Mouse (Mus musculus): ENCODE measurements at regions not wholly inside any gene's neighbourhood (a gene's known extent, or its start where the extent isn't known, plus 50 kb on each side); places are given as distances from the start of the nearest gene placed in this dataset.
A peak's percentile ranks its signal among the peaks of the same experiment; 100 is the strongest.

DNA sequence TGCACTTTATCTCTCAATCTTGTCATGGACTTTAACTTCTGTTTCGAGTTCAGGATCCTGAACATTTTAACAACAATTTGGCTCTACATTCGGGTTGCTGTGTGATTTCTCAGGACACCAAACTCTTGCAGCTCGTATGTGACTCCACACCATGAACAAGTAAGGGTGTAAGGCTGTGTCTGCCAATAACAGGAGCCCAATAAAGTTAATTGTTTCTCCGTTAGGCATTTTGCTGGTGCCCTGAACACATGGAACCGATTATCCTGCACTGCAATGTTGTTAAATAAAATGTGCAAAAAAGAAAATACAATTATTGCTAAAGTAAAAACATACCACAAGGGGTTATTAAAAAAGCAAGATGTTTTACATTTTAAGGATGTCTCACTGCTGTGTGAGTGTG lies 497.2 kb downstream of the Kcnj2 start:
- Histone ChIP-seq H3K27ac (ENCODE audit: low read length) (no peak overlapping the region), H3K4me1 (replicated peaks; ENCODE audit: control insufficient read depth, insufficient read depth, low read length) (no peaks in the 10 kb centered on the region), H3K36me3 (ENCODE audit: control insufficient read depth, insufficient read depth, low read length) (no peaks in the 10 kb centered on the region), H3K9me3 (ENCODE audit: control insufficient read depth, low read length) (no peaks in the 10 kb centered on the region), H3K4me3 (ENCODE audit: low read length) (no peak overlapping the region), H3K4me2 (ENCODE audit: low read depth, low read length) (no peak overlapping the region), H3K9ac (ENCODE audit: low read length) (no peak overlapping the region), H3K27me3 (ENCODE audit: control insufficient read depth, insufficient read depth, low read depth, low read length) (no peaks in the 10 kb centered on the region)
- no peak for ATAC-seq (ENCODE audit: low read depth)
- WGBS = 64% methylated on average over 5 of the region's 5 CpGs

DNA sequence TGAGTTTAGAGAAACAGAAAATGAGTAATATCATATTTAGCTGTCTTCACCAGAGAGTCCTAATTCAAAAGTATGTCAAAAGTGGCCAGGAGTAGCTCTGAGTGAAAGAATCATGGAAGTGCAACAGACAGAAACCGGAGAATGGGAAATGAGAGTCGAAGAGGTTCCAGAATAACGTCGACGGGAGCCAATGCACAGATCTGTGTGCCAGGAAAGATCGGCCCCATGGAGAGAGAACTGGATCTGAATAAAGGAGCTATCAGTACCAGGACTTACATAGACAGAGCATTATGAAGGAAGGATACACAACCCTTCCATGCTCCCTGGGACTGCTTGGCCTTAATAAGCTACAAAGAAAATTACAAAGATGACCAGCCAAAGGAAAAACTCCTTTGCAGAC lies 502.1 kb downstream of the Kcnj2 start:
- Histone ChIP-seq H3K27ac (ENCODE audit: low read length) (no peak overlapping the region), H3K4me2 (ENCODE audit: low read depth, low read length) (no peak overlapping the region), H3K9ac (ENCODE audit: low read length) (no peak overlapping the region), H3K27me3 (ENCODE audit: control insufficient read depth, insufficient read depth, low read depth, low read length) (no peaks in the 10 kb centered on the region), H3K9me3 (ENCODE audit: control insufficient read depth, low read length) (no peaks in the 10 kb centered on the region; the same call in 1 of the 2 replicates), H3K36me3 (ENCODE audit: control insufficient read depth, insufficient read depth, low read length) (no peaks in the 10 kb centered on the region), H3K4me3 (ENCODE audit: low read length) (no peak overlapping the region), H3K4me1 (replicated peaks; ENCODE audit: control insufficient read depth, insufficient read depth, low read length) (no peaks in the 10 kb centered on the region)
- ATAC-seq (ENCODE audit: low read depth) = no peak
- WGBS = 80% methylated on average over 6 of the region's 6 CpGs

DNA sequence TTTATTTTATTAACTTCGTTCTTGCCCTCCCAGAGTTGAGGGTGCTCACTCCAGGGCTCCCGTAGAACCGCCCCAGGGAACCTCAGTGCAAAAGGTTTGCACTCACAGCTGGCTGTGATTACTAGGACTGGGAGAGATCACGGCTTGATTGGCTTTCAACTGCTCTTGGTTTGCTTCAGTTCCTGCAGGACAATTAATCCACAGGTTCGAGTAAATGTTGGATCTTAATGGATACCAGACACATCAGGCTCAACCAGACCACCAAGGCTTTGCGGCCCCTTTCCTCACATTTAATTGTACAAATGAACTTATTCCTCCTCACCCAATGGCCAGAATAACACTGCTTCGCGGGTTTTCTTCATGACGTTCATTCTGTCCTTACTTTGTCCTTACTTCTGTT lies 502.9 kb downstream of the Kcnj2 start:
- ATAC-seq (ENCODE audit: low read depth) = no peak
- Histone ChIP-seq H3K4me2 (ENCODE audit: low read depth, low read length) (no peak overlapping the region), H3K36me3 (ENCODE audit: control insufficient read depth, insufficient read depth, low read length) (no peaks in the 10 kb centered on the region), H3K9ac (ENCODE audit: low read length) (no peak overlapping the region), H3K4me1 (replicated peaks; ENCODE audit: control insufficient read depth, insufficient read depth, low read length) (no peaks in the 10 kb centered on the region), H3K4me3 (ENCODE audit: low read length) (no peak overlapping the region), H3K27me3 (ENCODE audit: control insufficient read depth, insufficient read depth, low read depth, low read length) (no peaks in the 10 kb centered on the region), H3K27ac (ENCODE audit: low read length) (no peak overlapping the region), H3K9me3 (ENCODE audit: control insufficient read depth, low read length) (no peaks in the 10 kb centered on the region; the same call in 1 of the 2 replicates)
- WGBS = 85% methylated on average over 9 of the region's 9 CpGs

DNA sequence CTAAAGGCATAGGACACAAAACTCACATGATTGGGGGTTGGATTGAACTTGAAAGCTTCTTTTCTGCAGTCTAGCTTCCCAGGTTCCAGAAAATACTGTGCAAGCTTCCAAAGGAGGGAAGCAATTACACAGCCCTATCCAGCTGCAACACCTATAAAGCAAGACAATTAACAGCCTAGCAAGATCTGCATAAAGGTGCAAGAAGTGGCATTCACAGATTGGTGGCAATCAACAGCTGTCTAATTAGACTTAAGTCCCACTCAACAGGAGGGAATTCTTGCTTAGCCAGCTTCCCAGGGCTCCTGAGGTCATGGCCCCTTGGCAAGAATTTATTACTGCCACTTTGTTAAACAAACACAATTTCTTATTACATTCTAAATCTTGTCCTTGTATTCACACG lies 511.9 kb downstream of the Kcnj2 start:
- 19% methylated on average over 1 of the region's 1 CpGs for WGBS
- Histone ChIP-seq H3K4me2 (ENCODE audit: low read depth, low read length) (no peak overlapping the region), H3K9ac (ENCODE audit: low read length) (no peak overlapping the region), H3K4me3 (ENCODE audit: low read length) (no peak overlapping the region), H3K27me3 (ENCODE audit: control insufficient read depth, insufficient read depth, low read depth, low read length) (no peaks in the 10 kb centered on the region), H3K4me1 (replicated peaks; ENCODE audit: control insufficient read depth, insufficient read depth, low read length) (no peaks in the 10 kb centered on the region), H3K9me3 (ENCODE audit: control insufficient read depth, low read length) (no peaks in the 10 kb centered on the region; the same call in 1 of the 2 replicates), H3K27ac (ENCODE audit: low read length) (no peak overlapping the region), H3K36me3 (ENCODE audit: control insufficient read depth, insufficient read depth, low read length) (no peaks in the 10 kb centered on the region)
- ATAC-seq (ENCODE audit: low read depth) = no peak

DNA sequence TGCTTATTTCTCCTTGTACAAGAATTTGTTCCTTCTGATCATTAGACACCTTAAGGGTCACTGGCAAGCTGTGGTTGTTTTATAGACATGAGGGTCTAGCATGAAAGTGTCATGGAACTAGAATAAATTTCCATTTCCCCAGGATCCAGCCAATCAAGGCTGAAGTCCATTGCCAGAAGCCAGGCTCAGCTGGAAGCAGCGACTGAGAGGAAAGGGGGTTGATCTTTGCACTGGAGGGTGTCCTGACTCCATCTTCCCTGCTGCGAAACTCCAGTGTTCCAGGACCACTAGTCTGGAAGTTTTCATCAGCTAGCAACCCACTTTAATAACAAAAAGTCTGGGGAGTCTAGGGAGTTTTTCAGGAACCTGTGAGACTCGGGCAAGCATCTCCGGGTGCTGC lies 517.0 kb downstream of the Kcnj2 start:
- 40% methylated on average over 4 of the region's 4 CpGs for WGBS
- no peaks in the 10 kb centered on the region for H3K27me3 ChIP-seq (ENCODE audit: control insufficient read depth, insufficient read depth, low read depth, low read length)

DNA sequence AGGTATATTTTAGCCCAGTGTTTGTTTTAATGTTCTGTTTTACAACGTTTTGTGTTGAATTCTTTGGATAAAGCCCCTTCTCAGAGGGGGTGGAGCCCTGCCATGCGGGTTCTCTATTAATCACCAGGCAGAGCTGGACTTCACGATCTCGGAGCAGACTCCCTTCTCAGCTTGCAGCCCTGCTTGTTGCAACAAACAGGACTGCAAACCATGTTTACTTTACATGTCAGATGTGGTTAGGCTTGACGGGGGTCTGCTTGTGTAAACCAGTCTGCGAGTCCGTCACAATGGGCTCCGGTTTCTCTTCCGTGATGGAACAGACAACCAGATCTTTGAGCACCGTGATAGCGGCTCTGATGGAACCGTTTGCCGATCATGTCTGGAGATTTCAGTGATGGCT lies 517.6 kb downstream of the Kcnj2 start:
- H3K27me3 ChIP-seq (ENCODE audit: control insufficient read depth, insufficient read depth, low read depth, low read length) = no peaks in the 10 kb centered on the region
- H3K4me1 ChIP-seq (replicated peaks; ENCODE audit: control insufficient read depth, insufficient read depth, low read length) = no peaks in the 10 kb centered on the region
- no peaks in the 10 kb centered on the region for H3K36me3 ChIP-seq (ENCODE audit: control insufficient read depth, insufficient read depth, low read length)
- H3K27ac ChIP-seq (ENCODE audit: low read length) = no peak overlapping the region
- no peak; the same call in 1 of the 2 replicates for ATAC-seq (ENCODE audit: low read depth)
- no peaks in the 10 kb centered on the region for H3K9me3 ChIP-seq (ENCODE audit: control insufficient read depth, low read length)
- peak overlapping the region; percentile 42 for H3K4me2 ChIP-seq (ENCODE audit: low read depth, low read length)
- H3K9ac ChIP-seq (ENCODE audit: low read length) = no peak overlapping the region
- 16% methylated on average over 13 of the region's 13 CpGs for WGBS
- H3K4me3 ChIP-seq (ENCODE audit: low read length) = peak overlapping the region; percentile 24

More for the DNA sequence above, 517.0 kb downstream of the Kcnj2 start:
- Histone ChIP-seq H3K36me3 (ENCODE audit: control insufficient read depth, insufficient read depth, low read length) (no peaks in the 10 kb centered on the region), H3K4me1 (replicated peaks; ENCODE audit: control insufficient read depth, insufficient read depth, low read length) (no peaks in the 10 kb centered on the region), H3K9me3 (ENCODE audit: control insufficient read depth, low read length) (no peaks in the 10 kb centered on the region), H3K4me3 (ENCODE audit: low read length) (peak overlapping the region; percentile 24), H3K9ac (ENCODE audit: low read length) (no peak overlapping the region), H3K27ac (ENCODE audit: low read length) (no peak overlapping the region), H3K4me2 (ENCODE audit: low read depth, low read length) (peak overlapping the region; percentile 42)
- no peak; the same call in 1 of the 2 replicates for ATAC-seq (ENCODE audit: low read depth)

DNA sequence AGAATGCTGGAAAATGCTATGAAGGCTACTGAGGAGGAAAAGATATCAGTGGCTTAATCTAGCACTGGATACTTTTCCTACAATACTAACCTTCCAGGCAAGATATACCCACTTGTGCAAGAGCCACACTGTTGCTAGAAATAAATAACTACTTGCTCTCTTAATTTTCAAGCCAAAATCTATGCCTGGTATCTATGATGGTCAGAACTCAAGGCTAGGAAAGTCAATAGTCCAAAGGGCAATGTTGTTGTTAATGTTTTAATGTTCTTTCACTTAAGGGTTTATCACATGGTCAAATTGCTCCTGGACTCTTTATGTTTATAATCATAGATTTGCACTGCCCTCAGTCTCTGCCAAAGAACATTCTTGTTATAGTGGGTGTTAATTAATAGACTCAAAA lies 533.5 kb downstream of the Kcnj2 start:
- Histone ChIP-seq H3K27me3 (ENCODE audit: control insufficient read depth, insufficient read depth, low read depth, low read length) (no peaks in the 10 kb centered on the region), H3K27ac (ENCODE audit: low read length) (no peak overlapping the region), H3K9me3 (ENCODE audit: control insufficient read depth, low read length) (no peaks in the 10 kb centered on the region), H3K4me3 (ENCODE audit: low read length) (no peak overlapping the region), H3K4me2 (ENCODE audit: low read depth, low read length) (no peak overlapping the region), H3K4me1 (replicated peaks; ENCODE audit: control insufficient read depth, insufficient read depth, low read length) (no peaks in the 10 kb centered on the region), H3K36me3 (ENCODE audit: control insufficient read depth, insufficient read depth, low read length) (no peaks in the 10 kb centered on the region), H3K9ac (ENCODE audit: low read length) (no peak overlapping the region)
- no peak for ATAC-seq (ENCODE audit: low read depth)

DNA sequence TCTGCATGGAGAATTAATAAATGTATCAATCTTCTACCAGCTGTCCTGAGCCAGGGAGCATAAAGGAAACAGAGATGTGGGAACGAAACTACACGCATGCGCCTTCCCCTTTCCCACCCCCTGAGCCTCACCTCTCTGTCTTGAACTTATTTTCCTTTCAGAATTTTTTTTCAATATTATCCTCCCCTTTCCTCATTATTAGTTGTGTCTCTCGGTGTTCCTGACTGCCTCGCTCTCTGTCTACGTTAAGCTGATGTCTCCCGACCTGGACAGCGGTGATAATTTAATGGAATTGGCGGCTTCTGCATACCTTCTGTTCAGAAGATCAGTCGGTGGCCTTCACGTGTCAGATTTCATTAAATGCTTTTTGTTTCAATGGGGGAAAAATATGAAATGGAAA lies 539.2 kb downstream of the Kcnj2 start:
- Histone ChIP-seq H3K27me3 (ENCODE audit: control insufficient read depth, insufficient read depth, low read depth, low read length) (no peaks in the 10 kb centered on the region), H3K9ac (ENCODE audit: low read length) (no peak overlapping the region), H3K27ac (ENCODE audit: low read length) (no peak overlapping the region), H3K36me3 (ENCODE audit: control insufficient read depth, insufficient read depth, low read length) (no peaks in the 10 kb centered on the region), H3K4me3 (ENCODE audit: low read length) (no peak overlapping the region), H3K9me3 (ENCODE audit: control insufficient read depth, low read length) (no peaks in the 10 kb centered on the region), H3K4me1 (replicated peaks; ENCODE audit: control insufficient read depth, insufficient read depth, low read length) (no peaks in the 10 kb centered on the region), H3K4me2 (ENCODE audit: low read depth, low read length) (no peak overlapping the region)
- WGBS = 81% methylated on average over 11 of the region's 11 CpGs
- no peak for ATAC-seq (ENCODE audit: low read depth)

DNA sequence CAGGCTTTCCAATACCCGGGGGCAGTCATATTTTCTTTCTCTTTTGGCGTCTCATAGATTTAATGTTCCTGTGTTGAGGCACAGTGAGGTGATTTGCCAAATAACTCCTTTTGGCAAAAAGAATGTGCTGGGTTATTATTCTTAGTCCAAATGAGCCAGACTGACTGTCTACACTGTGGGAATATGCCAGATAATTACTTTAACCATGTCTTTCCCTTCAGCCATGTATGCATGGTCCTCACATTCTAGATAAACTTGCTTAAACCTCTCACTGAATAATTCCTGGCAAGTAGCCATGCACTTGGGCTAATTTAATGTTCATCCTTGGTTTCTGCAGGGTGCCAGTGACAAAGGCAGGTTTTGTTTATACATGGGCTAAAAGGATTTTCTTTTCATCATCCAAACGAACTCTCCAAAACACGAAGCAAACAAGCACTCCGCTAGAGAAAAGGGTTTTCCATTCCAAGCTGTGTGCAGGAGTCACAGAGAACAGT lies 544.6 kb downstream of the Kcnj2 start:
- 34% methylated on average over 5 of the region's 5 CpGs for WGBS
- Histone ChIP-seq H3K4me3 (ENCODE audit: low read length) (no peak overlapping the region), H3K9ac (ENCODE audit: low read length) (no peak overlapping the region), H3K4me2 (ENCODE audit: low read depth, low read length) (no peak overlapping the region), H3K9me3 (ENCODE audit: control insufficient read depth, low read length) (no peaks in the 10 kb centered on the region), H3K4me1 (replicated peaks; ENCODE audit: control insufficient read depth, insufficient read depth, low read length) (no peaks in the 10 kb centered on the region), H3K27me3 (ENCODE audit: control insufficient read depth, insufficient read depth, low read depth, low read length) (no peaks in the 10 kb centered on the region), H3K36me3 (ENCODE audit: control insufficient read depth, insufficient read depth, low read length) (no peaks in the 10 kb centered on the region), H3K27ac (ENCODE audit: low read length) (no peak overlapping the region)
- ATAC-seq (ENCODE audit: low read depth) = no peak

- Histone ChIP-seq H3K4me3 (ENCODE audit: low read length) (no peak overlapping the region), H3K9ac (ENCODE audit: low read length) (no peak overlapping the region), H3K27ac (ENCODE audit: low read length) (no peak overlapping the region), H3K4me1 (replicated peaks; ENCODE audit: control insufficient read depth, insufficient read depth, low read length) (no peaks in the 10 kb centered on the region), H3K36me3 (ENCODE audit: control insufficient read depth, insufficient read depth, low read length) (no peaks in the 10 kb centered on the region), H3K9me3 (ENCODE audit: control insufficient read depth, low read length) (no peaks in the 10 kb centered on the region), H3K4me2 (ENCODE audit: low read depth, low read length) (no peak overlapping the region), H3K27me3 (ENCODE audit: control insufficient read depth, insufficient read depth, low read depth, low read length) (no peaks in the 10 kb centered on the region)
- WGBS = 81% methylated on average over 7 of the region's 7 CpGs
- ATAC-seq (ENCODE audit: low read depth) = no peak
Observed at GRCm38 (mm10) chr11:111643603-111644002, 577.6 kb downstream of the Kcnj2 start.
